Mouse (Mus musculus): Measurements from ENCODE around the gene Snx13. TPM values are rescaled to one million over a fixed set of nuclear protein-coding genes. Genes with fewer than 3 reads are reported as not detected.
A peak's percentile ranks its signal among the peaks of the same experiment; 100 is the strongest.

The Snx13 gene
- total RNA-seq, 1 experiment from 2014 or later, result 42.6 TPM

DNA sequence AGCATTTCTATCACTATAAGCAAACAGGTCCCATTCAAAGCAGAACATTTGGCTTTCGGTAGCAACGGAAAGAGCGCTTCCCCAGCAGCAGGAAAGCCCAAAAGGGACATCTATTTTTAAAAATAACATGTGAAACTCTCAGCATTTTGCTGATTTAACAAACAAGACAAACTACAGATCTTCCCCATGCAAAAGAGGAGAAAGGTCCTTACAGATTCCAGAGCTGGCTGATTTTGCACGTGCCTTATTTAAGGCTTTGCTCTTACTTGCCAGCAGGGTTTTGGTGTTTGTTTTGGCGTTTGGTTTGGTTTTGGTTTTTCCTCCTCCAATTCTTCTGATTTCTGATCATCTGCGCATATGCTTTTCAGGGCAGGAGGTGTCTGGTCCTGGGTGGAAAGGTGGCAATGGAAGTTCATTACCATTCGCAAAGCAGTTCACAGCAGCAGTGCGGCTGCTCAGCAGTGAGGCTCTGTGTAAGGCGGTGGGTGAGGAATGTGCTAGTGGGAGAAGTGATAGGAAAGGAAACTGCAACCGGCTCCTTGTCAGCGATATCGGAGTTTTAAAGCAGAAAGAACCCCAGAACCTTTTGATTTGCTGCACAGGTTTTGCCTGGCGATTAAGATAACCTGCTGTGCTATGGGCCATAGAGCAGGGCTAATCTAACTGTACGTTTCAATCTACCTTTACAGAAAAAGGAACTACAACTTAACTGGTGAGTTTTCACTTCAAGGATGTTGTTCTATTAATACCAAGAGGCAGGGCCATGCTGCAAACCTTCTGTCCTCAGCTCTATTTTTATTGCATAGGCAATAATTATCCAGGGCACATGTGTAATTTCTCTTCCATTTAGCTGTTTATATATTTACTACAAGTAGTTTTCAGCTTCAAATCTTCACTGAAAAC is 8.1 kb upstream of the Snx13 start:
- ATAC-seq (replicated peaks in 1 of 2; ENCODE audit: insufficient read depth in 1 of 2, low FRiP score in 2 of 2, low TSS enrichment in 1 of 2, low read depth in 1 of 2, poor library complexity in 2 of 2, severe bottlenecking in 2 of 2), result peak; percentile 48 to 59

DNA sequence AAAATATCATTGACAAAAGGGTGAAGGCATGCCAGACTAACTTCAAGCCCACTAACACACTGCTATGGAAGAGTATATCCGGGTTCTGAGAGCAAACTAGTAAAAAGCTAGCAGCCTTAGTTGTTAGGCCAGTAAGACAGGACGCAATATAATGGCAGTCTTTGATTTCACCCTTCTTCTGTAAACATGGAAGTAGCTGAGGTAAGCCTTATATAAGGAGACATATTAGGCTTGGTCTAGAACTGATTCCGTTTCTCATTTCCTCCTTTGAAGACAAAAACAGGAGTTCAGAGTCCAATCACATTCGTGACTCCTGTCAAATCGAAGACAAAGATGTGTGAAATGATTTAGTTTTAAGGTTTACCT is 7.4 kb upstream of the Snx13 start:
- no peak for ATAC-seq (replicated peaks in 1 of 2; ENCODE audit: insufficient read depth in 1 of 2, low FRiP score in 2 of 2, low TSS enrichment in 1 of 2, low read depth in 1 of 2, poor library complexity in 2 of 2, severe bottlenecking in 2 of 2)

DNA sequence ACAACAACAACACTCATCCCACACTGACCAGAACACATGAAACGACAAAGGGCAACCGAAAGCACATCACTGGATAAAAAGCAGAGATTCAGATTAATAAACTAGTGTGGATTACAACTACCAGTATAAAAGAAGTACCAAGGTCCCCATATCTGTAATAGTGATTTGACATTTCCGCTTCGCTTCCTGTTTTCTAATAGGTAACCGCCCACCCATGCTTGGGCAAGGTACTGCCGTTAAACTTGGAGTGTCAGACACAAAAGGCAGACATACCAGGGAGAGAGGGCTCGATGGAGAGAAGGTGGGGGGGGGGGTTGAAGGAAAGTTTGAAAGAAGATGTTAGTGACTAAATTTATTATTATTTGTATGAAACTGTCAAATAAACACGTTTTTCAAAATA is 5.0 kb upstream of the Snx13 start:
- peak; percentile 43 to 59; a peak in 2 of 4 replicates for ATAC-seq (replicated peaks in 1 of 2; ENCODE audit: insufficient read depth in 1 of 2, low FRiP score in 2 of 2, low TSS enrichment in 1 of 2, low read depth in 1 of 2, poor library complexity in 2 of 2, severe bottlenecking in 2 of 2)

DNA sequence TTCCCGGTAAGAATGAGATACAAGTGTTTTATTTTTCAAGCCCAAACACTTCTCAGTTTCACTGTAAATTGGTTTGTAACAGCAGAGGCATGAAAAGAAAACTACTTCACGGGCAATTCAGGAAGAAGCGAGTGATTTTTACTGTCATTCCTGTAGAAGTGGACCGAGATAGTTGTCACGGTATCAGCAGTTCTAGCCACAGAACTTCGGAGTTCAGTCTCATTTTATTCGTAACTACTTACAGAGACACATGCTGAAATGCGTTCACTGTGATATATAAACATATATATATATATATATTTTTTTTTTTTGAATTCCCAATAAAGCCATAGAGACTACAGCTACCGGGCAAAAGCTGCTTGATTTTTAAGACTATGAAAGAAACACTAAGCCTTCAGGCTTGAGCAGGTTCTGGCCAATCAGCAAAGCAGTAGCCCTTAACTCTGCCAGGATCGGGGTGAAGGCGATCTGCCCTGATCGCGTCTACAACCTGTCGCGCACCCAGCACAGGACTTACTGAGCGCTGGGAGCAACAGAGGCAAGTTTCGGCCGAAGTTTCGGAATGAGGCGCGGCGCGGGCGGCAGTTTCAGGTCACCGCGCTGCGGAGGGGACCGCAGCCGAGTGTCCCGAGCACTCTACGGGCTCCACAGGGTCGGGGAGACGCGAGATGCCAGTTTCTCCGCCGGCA is 532 bp upstream of the Snx13 start:
- ATAC-seq (replicated peaks in 1 of 2; ENCODE audit: insufficient read depth in 1 of 2, low FRiP score in 2 of 2, low TSS enrichment in 1 of 2, low read depth in 1 of 2, poor library complexity in 2 of 2, severe bottlenecking in 2 of 2), result peak in 1 of 2 experiments; percentile 53; a peak in 3 of 4 replicates

DNA sequence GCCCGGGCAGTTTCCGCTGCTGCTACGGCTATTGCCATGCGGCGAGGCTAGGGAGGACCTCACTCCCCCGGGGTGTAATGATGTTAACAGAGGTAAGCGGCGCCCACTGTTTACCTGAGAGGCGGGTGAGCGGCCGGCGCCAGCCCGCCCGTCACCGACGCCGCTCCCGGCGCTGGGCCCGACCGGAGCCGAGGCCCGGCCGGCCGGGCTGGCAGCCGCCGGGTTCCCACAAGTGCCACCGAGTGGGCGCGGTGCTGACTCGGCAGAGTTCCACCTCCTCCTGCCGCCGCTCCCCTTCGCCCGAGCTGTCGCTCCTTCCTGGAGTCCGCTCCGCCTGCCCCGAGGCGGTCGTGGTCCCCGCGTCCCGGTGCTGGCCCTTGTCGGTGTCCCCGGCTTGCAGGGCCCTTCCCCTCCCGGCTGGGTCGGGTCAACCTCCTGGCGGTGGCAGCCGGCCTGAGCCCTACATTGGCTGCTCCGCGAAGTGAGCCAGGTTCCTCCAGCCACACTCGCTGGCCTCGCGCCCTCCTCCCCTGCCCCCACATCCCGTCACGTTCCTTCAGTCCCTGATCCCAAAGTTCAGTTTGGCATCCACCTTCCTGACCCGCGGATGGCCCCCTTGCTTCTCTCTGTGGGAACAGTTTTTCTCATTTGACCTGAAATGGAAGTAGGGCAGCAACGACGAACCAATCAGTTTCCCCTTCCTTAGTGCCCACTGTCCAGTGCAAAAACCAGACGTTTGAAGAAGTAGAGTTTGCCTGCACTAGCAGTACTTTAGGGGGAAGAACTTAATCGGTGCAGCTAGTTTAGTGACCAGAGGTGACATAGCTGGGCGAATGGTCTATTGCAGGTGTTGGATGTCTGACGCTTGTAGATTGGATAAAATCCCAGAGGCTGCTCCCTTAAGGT is 587 bp downstream of the Snx13 start:
- peak; percentile 29 to 56 for ATAC-seq (replicated peaks in 1 of 2; ENCODE audit: insufficient read depth in 1 of 2, low FRiP score in 2 of 2, low TSS enrichment in 1 of 2, low read depth in 1 of 2, poor library complexity in 2 of 2, severe bottlenecking in 2 of 2)

DNA sequence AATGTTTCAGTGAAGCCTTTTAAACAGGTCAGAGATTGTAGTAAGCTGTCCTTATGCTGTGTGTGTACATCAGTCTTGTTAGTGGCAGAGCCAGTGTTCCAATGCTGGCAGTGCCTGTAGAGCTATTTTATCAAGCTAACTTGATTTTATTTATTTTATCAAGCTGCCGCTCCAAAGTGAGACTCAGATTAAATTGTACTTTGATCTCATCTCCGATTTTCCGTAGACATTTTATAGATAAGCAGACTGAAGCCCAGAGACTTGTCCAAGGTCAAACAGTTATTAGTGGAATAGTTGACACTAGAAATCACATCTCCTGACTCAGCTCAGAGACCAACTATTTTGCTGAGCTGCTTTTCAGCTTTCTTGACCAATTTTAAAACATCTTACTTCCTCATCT is 1.9 kb downstream of the Snx13 start:
- no peak for ATAC-seq (replicated peaks in 1 of 2; ENCODE audit: insufficient read depth in 1 of 2, low FRiP score in 2 of 2, low TSS enrichment in 1 of 2, low read depth in 1 of 2, poor library complexity in 2 of 2, severe bottlenecking in 2 of 2)

DNA sequence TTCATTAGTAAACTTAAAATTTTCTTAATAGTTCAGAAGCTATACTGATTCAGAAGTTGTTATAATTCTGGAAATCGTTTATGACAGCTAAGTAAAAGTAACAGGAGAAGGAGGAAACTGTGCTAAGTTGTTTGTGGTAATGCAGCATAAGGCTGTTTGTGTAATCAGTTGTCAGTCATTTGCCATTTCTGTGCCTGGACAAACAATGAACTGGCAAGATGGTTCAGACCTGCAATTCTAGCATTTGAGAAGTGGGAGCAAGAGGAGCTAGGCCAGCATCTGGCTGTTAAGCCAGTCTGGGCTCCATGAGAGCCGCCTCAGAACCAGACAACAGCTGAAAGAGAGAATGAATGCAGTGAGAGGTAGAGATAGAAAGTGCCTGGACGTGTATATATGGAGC is 3.5 kb downstream of the Snx13 start:
- no peak for ATAC-seq (replicated peaks in 1 of 2; ENCODE audit: insufficient read depth in 1 of 2, low FRiP score in 2 of 2, low TSS enrichment in 1 of 2, low read depth in 1 of 2, poor library complexity in 2 of 2, severe bottlenecking in 2 of 2)

DNA sequence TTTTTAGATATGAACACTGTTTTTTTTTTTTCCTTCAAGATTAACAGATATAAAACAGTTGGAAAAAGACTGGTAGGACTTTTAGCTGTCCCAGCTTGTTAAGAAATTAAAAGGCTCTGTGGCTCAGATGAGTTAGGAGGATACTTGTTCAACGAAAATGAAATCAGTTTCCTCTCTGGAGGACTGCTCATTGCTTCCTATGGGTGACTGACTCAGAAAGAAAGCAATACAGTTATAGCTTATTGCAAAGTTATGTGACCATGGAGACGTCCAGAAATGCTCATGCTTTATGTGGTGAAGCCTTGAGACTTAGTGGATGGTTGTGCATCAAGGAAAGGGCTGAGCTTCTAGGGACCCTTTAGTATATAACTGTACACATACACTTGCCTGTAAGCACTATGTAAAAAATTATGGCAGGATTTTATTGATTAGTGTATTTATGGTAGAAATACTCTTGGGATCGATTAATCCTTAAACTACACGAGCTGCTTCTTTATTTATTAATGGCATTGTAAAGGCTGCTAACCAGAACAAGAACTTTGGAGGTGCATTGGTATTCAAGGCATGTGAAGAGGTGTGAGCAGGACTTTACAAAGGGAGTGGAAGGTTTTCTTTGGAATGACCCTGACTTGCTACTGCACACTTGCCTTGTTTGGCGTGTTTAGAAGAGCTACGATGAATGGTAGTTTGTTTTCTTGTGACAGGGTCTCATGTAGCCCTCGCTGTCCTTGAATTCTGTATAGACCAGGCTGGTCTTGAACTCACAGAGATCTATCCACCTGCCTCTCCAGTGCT is 4.2 kb downstream of the Snx13 start:
- no peak for ATAC-seq (replicated peaks in 1 of 2; ENCODE audit: insufficient read depth in 1 of 2, low FRiP score in 2 of 2, low TSS enrichment in 1 of 2, low read depth in 1 of 2, poor library complexity in 2 of 2, severe bottlenecking in 2 of 2)

DNA sequence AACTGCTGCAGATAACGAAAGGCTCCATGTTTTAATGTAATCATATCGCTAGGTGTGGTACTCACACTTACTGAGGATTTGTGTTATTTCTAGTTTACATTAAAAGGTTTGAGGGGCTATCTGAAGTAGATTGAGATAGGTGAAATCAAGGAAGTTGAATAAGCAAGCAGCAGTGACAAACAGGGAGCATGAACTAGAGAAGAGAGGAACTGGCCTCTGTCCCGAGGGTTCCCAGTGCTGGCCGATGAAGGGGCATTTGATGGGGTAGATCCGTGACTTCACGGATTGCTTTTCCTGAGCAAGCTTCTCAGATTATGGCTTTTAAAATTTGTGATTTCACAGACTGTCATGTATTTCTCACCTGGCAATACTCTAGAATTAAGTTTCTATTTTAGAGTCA is 7.4 kb downstream of the Snx13 start:
- no peak for ATAC-seq (replicated peaks in 1 of 2; ENCODE audit: insufficient read depth in 1 of 2, low FRiP score in 2 of 2, low TSS enrichment in 1 of 2, low read depth in 1 of 2, poor library complexity in 2 of 2, severe bottlenecking in 2 of 2)

DNA sequence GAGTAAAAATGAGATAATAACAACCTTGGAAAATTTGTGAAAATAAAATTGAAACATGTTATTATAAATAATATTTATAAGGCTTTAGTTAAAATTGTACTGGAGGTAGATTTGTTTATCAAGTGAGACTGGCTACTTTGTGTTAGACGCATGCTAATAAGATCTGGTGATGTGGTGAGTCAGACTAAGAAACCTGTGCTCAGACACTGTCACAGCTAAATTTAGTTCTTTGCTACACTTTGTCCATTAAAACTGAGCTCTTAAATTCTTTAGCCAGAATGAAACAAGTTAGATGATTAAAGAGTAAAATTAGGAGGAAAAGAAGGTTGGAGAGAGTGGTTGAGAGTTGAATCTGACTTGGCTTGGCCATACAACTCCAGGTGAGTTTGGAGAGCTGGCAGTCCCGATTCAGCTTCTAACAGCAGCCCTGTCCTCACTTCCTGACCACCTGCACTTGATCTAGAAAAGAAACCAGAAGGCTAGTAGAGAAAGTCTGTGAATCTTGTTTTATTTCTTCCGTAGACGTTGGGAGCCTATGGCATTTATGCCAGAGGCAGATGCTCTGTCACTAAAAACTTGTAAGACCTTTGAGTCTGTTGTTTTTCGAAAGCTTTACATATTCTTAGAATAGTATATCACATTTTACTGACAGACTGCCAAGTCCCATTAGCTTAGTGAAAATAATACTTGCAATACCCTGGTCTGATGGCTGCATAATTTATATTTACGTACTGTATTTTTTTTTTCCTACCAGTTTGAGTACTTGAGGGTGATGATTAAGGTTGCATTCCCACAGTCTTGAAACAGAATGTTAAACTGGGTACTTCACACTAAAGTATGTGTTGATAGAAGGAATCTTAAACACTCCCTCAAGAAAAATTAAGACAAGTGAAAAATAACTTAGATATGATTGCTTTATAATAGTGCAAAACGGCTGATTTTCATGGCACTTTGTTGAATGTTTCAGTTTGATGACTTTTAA is 8.4 kb downstream of the Snx13 start:
- ATAC-seq (replicated peaks in 1 of 2; ENCODE audit: insufficient read depth in 1 of 2, low FRiP score in 2 of 2, low TSS enrichment in 1 of 2, low read depth in 1 of 2, poor library complexity in 2 of 2, severe bottlenecking in 2 of 2), result no peak

DNA sequence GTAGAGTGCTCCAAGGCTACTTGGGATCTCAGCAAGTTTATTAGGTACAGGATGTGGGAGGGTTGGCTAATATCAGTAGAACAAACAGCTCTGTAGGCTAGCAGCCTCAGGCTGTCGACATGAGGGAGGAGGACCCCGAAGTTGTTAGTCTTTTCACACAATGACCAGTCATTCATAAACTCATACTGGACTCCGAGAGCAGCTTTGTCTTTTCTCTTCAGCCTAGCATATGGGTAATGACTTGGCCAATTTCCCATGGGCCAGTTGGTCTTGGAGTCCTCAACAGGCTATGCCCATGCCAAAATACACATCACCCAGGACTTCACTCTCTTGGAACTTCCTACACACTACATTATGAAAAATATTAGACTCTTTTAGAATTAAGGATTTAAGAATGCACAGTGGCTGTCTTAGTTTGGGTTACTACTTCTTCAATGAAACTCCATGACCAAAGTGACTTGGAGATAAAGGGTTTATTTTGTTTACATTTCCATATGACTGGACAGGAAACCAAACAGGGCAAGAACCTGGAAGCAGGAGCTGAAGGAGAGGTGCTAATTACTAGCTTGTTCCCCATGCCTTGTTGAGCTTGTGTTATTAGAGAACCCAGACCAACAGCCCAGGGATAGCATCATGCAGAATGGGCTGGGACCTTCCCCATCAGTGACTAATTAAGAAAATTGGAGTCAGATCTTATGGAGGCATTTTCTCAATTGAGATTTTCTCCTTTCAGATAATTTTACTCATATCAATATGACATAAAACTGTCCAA is 16.9 kb downstream of the Snx13 start:
- no peak for ATAC-seq (replicated peaks in 1 of 2; ENCODE audit: insufficient read depth in 1 of 2, low FRiP score in 2 of 2, low TSS enrichment in 1 of 2, low read depth in 1 of 2, poor library complexity in 2 of 2, severe bottlenecking in 2 of 2)

DNA sequence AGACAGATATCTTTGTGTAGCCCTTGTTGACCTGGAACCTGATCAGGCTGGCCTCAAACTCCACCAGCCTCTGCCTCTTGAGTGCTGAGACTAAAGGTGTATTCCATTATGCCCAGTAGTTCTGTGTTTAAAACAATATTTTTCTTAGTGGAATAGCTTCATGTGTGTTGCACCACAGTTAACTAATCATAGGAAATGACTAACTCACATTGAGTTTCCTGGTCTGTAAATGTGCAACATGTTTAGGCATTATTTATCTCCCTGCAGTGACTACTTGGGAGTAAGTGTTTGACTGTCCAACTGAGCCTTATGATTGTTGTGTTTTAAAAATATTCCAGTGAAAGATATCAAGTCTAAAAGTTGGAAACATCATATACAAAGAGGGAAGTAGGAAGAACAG is 20.6 kb downstream of the Snx13 start:
- ATAC-seq (replicated peaks in 1 of 2; ENCODE audit: insufficient read depth in 1 of 2, low FRiP score in 2 of 2, low TSS enrichment in 1 of 2, low read depth in 1 of 2, poor library complexity in 2 of 2, severe bottlenecking in 2 of 2), result no peak

DNA sequence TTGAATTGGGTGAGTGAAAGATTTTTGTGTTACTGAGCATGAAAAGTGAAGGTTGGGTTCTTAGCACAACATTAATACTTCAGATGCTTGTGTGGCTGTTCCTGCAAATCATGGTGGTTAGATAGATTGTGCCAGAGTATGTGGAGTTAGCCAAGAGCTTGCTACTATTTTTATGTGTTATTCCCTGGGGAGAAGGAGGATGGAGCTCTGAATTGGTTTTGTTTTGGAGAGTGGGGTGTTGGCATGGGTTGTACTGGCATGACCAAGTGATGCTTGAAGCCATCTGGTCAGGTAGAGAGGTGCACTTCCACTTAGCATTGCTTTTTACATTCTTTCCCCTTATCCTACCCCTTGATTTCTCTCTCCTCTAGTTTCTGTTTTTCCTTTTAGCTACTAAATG is 24.4 kb downstream of the Snx13 start:
- no peak for ATAC-seq (replicated peaks in 1 of 2; ENCODE audit: insufficient read depth in 1 of 2, low FRiP score in 2 of 2, low TSS enrichment in 1 of 2, low read depth in 1 of 2, poor library complexity in 2 of 2, severe bottlenecking in 2 of 2)

DNA sequence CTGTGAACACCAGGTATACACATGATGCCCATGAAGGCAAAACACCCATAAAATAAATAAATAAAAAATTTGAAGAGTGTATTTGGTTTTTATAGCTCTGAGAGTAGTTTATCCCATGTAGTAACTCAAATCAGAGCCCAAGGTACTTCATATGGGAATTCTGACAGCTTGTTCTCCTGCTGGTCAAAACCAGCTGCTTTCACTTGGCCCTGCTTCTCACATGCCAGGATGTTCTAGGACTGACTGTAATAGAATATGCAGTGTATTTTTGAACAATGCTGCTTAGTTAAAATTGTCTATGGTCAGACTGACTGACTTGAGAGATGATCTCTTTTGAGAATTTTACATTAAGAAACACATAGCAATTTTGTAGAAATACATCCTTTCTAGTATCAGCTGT is 25.2 kb downstream of the Snx13 start:
- ATAC-seq (replicated peaks in 1 of 2; ENCODE audit: insufficient read depth in 1 of 2, low FRiP score in 2 of 2, low TSS enrichment in 1 of 2, low read depth in 1 of 2, poor library complexity in 2 of 2, severe bottlenecking in 2 of 2), result no peak

DNA sequence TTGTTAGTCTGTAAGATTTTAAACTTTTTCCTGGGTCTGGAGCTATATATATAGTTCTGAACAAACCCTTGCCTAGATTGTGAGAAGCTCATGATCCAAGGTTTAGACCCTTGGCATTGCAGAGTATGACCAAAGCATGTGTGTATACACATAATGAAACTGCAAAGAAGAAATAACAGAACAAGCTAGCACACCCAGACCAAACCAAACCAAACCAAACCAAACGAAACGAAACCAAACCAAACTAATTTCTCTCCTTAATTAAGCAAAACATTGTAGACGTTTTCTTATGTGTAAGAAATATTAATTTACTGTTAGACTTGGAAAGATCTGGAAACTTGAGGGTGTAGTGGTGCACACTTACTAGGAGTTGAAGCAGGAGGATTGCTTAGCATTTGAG is 29.0 kb downstream of the Snx13 start:
- no peak for ATAC-seq (replicated peaks in 1 of 2; ENCODE audit: insufficient read depth in 1 of 2, low FRiP score in 2 of 2, low TSS enrichment in 1 of 2, low read depth in 1 of 2, poor library complexity in 2 of 2, severe bottlenecking in 2 of 2)

All from hematopoietic stem cell, adult 5-6 weeks (primary cell).